ENCODE assay signal across 13 mouse cellular contexts in genomic region chr5:54290372-54291080, GRCm38 (mm10).
A peak's percentile ranks its signal among the peaks of the same experiment; 100 is the strongest.
DNase-seq lines count a peak whose midpoint lies in the region.
"Had no signal": no experiment of that assay in that cellular context is flagged by ENCODE, and none has a peak within 500 bp of the region (broad histone marks: within the 10 kb centered on the region; RNA-seq: fewer than 3 reads in every experiment).

No protein-coding gene starts in this region.

- no peaks in the 10 kb centered on the region for H3K9me3 ChIP-seq in embryonic facial prominence, embryonic 10.5 days
- H3K9me3 ChIP-seq: forebrain, embryonic 10.5 days; stomach, embryonic 15.5 days had no signal

- no peak overlapping the region for H3K4me3 ChIP-seq in embryonic facial prominence, embryonic 10.5 days
- H3K4me3 ChIP-seq: forebrain, embryonic 10.5 days; layer of hippocampus, adult 2 months; stomach, embryonic 15.5 days had no signal

- H3K27me3 ChIP-seq in embryonic facial prominence, embryonic 10.5 days (replicated peaks; ENCODE audit: low read depth, poor library complexity, severe bottlenecking) = no peaks in the 10 kb centered on the region
- H3K27me3 ChIP-seq: stomach, embryonic 15.5 days had no signal

- H3K36me3 ChIP-seq in embryonic facial prominence, embryonic 10.5 days (replicated peaks) = no peaks in the 10 kb centered on the region
- H3K36me3 ChIP-seq: forebrain, embryonic 10.5 days; stomach, embryonic 15.5 days had no signal

- H3K27ac ChIP-seq in embryonic facial prominence, embryonic 10.5 days (replicated peaks) = no peak overlapping the region
- H3K27ac ChIP-seq: forebrain, embryonic 10.5 days; layer of hippocampus, adult 2 months; stomach, embryonic 15.5 days had no signal

- intact Hi-C loops in heart, postnatal 10 days (cut with DNase I) = no loop called here
- intact Hi-C loops in heart, postnatal 14 days (cut with DNase I) = no loop called here

- WGBS in embryonic facial prominence, embryonic 10.5 days = 66% methylated on average over 12 of the region's 12 CpGs

- peak; percentile 1 to 3 for DNase-seq in heart, postnatal 10 days
- no peak for DNase-seq in heart, postnatal 14 days
- peak; percentile 35 for DNase-seq in Muller cell, postnatal 12 days (ENCODE audit: inconsistent ontology term)
- peak; percentile 14 for DNase-seq in embryonic facial prominence, embryonic 10.5 days (ENCODE audit: low spot score)
- DNase-seq in kidney, postnatal 10 days = peak; percentile 12
- DNase-seq in right cerebral cortex, adult 18-20 months = no peak
- DNase-seq in layer of hippocampus, postnatal 10 days (ENCODE audit: low spot score in 2 of 2) = no peak
- no peak for DNase-seq in spleen, postnatal 36 days (ENCODE audit: low spot score in 2 of 2)
- DNase-seq: left cerebral cortex, postnatal 4 days; lung, postnatal 14 days had no signal

- no peaks in the 10 kb centered on the region; the same call in 1 of the 2 replicates for H3K4me1 ChIP-seq in embryonic facial prominence, embryonic 10.5 days
- H3K4me1 ChIP-seq: stomach, embryonic 15.5 days had no signal

Comparison
In these comparisons a context has a peak if more than half of its experiments do, and no peak if none do; other contexts are left out.
1. DNase-seq: peak in heart, postnatal 10 days (2 of 2), Muller cell, postnatal 12 days (single experiment), embryonic facial prominence, embryonic 10.5 days (single experiment) and kidney, postnatal 10 days (single experiment); none in heart, postnatal 14 days (0 of 2), right cerebral cortex, adult 18-20 months (single experiment), layer of hippocampus, postnatal 10 days (0 of 2) and spleen, postnatal 36 days (0 of 2).